Comparison of ENCODE assay signal across 16 mouse cellular contexts in genomic region chr11:35052856-35053612, GRCm38 (mm10).
DNase-seq lines count a peak whose midpoint lies in the region; ATAC-seq lines count a peak whose summit lies in the region.
"Had no signal": no experiment of that assay in that cellular context is flagged by ENCODE, and none has a peak within 500 bp of the region (broad histone marks: within the 10 kb centered on the region; RNA-seq: fewer than 3 reads in every experiment).

No protein-coding gene starts in this region.

- H3K27me3 ChIP-seq in heart, embryonic 13.5 days (replicated peaks), result no peaks in the 10 kb centered on the region
- H3K27me3 ChIP-seq in lung, embryonic 16.5 days (ENCODE audit: control insufficient read depth, insufficient read depth, low read depth, low read length), result no peaks in the 10 kb centered on the region
- H3K27me3 ChIP-seq in limb, embryonic 10.5 days (ENCODE audit: low read depth, poor library complexity, severe bottlenecking), result no peaks in the 10 kb centered on the region
- H3K27me3 ChIP-seq: hindbrain, embryonic 15.5 days had no signal

- H3K4me1 ChIP-seq in heart, embryonic 13.5 days, result peaks cover 12% of the 10 kb centered on the region
- H3K4me1 ChIP-seq in lung, embryonic 16.5 days (replicated peaks; ENCODE audit: control insufficient read depth, insufficient read depth, low read length), result peaks cover 21% of the 10 kb centered on the region
- H3K4me1 ChIP-seq in limb, embryonic 10.5 days, result peaks cover 45% of the 10 kb centered on the region
- H3K4me1 ChIP-seq: hindbrain, embryonic 15.5 days had no signal

- no peak for DNase-seq in heart, postnatal 25 days (ENCODE audit: low spot score)
- no peak for DNase-seq in lung, postnatal 36 days
- no peak for DNase-seq in limb, embryonic 10.5 days (ENCODE audit: low spot score)
- DNase-seq in adrenal gland, adult (ENCODE audit: inconsistent age in 2 of 2, low spot score in 1 of 2), result no peak
- no peak for DNase-seq in spleen, adult 18-20 months
- DNase-seq: cerebellum, postnatal 14 days; gastrocnemius, postnatal 10 days; heart, adult 2 months; heart, postnatal 14 days; thymus, adult 18-20 months had no signal

- H3K27ac ChIP-seq in heart, embryonic 13.5 days (replicated peaks), result peak overlapping the region; percentile 55
- peak overlapping the region; percentile 69 for H3K27ac ChIP-seq in lung, embryonic 16.5 days (ENCODE audit: low read length)
- peak overlapping the region; percentile 7; the same call in 1 of the 2 replicates for H3K27ac ChIP-seq in limb, embryonic 10.5 days
- H3K27ac ChIP-seq: heart, adult 2 months; hindbrain, embryonic 15.5 days had no signal

- intact Hi-C loops in heart, postnatal 25 days (cut with DNase I), result no loop called here

- H3K4me2 ChIP-seq in heart, embryonic 13.5 days, result no peak overlapping the region
- no peak overlapping the region for H3K4me2 ChIP-seq in lung, embryonic 16.5 days (ENCODE audit: low read depth, low read length)
- H3K4me2 ChIP-seq: hindbrain, embryonic 15.5 days; liver, embryonic 11.5 days had no signal

- 61% methylated on average over 4 of the region's 4 CpGs for WGBS in heart, embryonic 13.5 days
- WGBS in lung, embryonic 16.5 days, result 41% methylated on average over 4 of the region's 4 CpGs
- WGBS in limb, embryonic 10.5 days, result 84% methylated on average over 4 of the region's 4 CpGs

- no peaks in the 10 kb centered on the region for H3K36me3 ChIP-seq in heart, embryonic 13.5 days
- H3K36me3 ChIP-seq in lung, embryonic 16.5 days (ENCODE audit: control insufficient read depth, insufficient read depth, low read length), result no peaks in the 10 kb centered on the region
- H3K36me3 ChIP-seq in limb, embryonic 10.5 days, result no peaks in the 10 kb centered on the region
- H3K36me3 ChIP-seq: hindbrain, embryonic 15.5 days had no signal

- no peaks in the 10 kb centered on the region for H3K9me3 ChIP-seq in heart, embryonic 13.5 days
- no peaks in the 10 kb centered on the region for H3K9me3 ChIP-seq in lung, embryonic 16.5 days (ENCODE audit: control insufficient read depth, low read length)
- no peaks in the 10 kb centered on the region for H3K9me3 ChIP-seq in limb, embryonic 10.5 days (replicated peaks)
- H3K9me3 ChIP-seq: hindbrain, embryonic 15.5 days had no signal

- no peak for ATAC-seq in heart, embryonic 13.5 days (ENCODE audit: extremely low read depth, insufficient number of reproducible peaks, low FRiP score, low TSS enrichment)
- peak; percentile 19; the same call in 1 of the 2 replicates for ATAC-seq in lung, embryonic 16.5 days (ENCODE audit: low read depth)
- no peak for ATAC-seq in inflammation-experienced regulatory T-cells, adult 6 months
- ATAC-seq: activated CD4-positive, CD25-positive, alpha-beta regulatory T cell, adult 4 months had no signal

- no peak overlapping the region for H3K4me3 ChIP-seq in heart, embryonic 13.5 days
- no peak overlapping the region for H3K4me3 ChIP-seq in lung, embryonic 16.5 days (ENCODE audit: low read length)
- H3K4me3 ChIP-seq in limb, embryonic 10.5 days, result no peak overlapping the region
- H3K4me3 ChIP-seq: heart, adult 2 months; hindbrain, embryonic 15.5 days had no signal

- H3K9ac ChIP-seq in heart, embryonic 13.5 days, result no peak overlapping the region
- H3K9ac ChIP-seq in lung, embryonic 16.5 days (ENCODE audit: low read length), result no peak overlapping the region
- H3K9ac ChIP-seq: hindbrain, embryonic 15.5 days had no signal

Comparison
In these comparisons a context has a peak if more than half of its experiments do, and no peak if none do; other contexts are left out.
1. H3K27ac ChIP-seq: peak in every context shown above with its lines; median percentile 69 in lung, embryonic 16.5 days; 55 in heart, embryonic 13.5 days; 7 in limb, embryonic 10.5 days.